Mouse (Mus musculus) Patski (cell line): Measurements from ENCODE around the gene Agap2. TPM values are rescaled to one million over a fixed set of nuclear protein-coding genes. Genes with fewer than 3 reads are reported as not detected.
"Not testable (repeated sequence)": the region's sequence is repeated elsewhere in the genome, so short reads cannot be mapped to it uniquely, and the experiment has no call there.

Experiments
- ATAC-seq: fragments of 100-300 bp; one replicate; pipeline ENCODE4 v1.8.0; 2021
- CTCF ChIA-PET: fragments of 350-600 bp; sonication (Branson Sonifier 250); formaldehyde crosslinking; loops from one replicate; lab custom pipeline; 2022; ENCODE audit warnings: inconsistent platforms; lab: Charles Lee
- POLR2A ChIA-PET: fragments of 350-600 bp; sonication (Branson Sonifier 250); formaldehyde crosslinking; loops from one replicate; lab custom pipeline; 2022; ENCODE audit warnings: antibody characterized with exemption, inconsistent platforms; lab: Charles Lee
- DNase-seq: peaks from one replicate; pipeline ENCODE4 v3.0.0-alpha.2; 2011; ENCODE audit warnings: low read depth, low spot score
- H3K27me3 ChIP-seq: fragments of 371-371 bp; one replicate; pipeline ENCODE4 v1.5.1; 2021
- CTCF ChIP-seq: fragments of 100-300 bp; IDR thresholded peaks from one replicate; pipeline ENCODE4 v1.5.1; 2021
- in situ Hi-C: fragments of 300-500 bp; cut with MboI; formaldehyde crosslinking; loops from 3 replicates; pipeline ENCODE4 v1.11.1; 2018; ENCODE audit warnings: low pct_unique_long_range_greater_than_20kb, mixed read lengths
- polyA plus RNA-seq: library from polyadenylated mRNA; unstranded; gene quantifications from one replicate; pipeline ENCODE4 v1.2.3, GENCODE M21; 2021

Gene Agap2
- polyA plus RNA-seq, 1 experiment from 2014 or later: 1.4 TPM

DNA sequence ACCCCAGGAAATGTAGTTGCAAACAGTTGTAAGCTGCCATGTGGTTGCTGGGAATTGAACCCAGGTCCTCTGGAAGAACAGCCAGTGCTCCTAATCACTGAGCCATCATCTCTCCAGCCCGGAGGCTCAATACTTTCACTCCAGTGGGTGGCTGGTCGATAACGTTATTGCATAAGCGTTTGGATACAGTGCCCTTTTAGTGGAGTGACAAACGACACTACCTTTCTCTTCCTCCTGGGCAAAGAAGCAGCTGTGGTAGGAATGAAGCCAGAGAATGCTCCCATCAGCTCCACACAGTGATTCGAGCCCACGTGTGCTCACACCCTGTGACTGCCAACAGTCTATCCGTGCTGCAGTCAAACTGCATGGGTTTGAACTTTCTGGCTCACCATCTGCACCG lies 3.9 kb upstream of the Agap2 start:
- ChIA-PET CTCF (interaction anchor here (1.1 to 1.2 kb wide), 2 partner anchors 12 to 13 kb away, joined by 3 read pairs; no protein-coding TSS in a partner anchor), POLR2A (no interaction called here)
- DNase-seq (no peak), ATAC-seq (no peak)
- in situ Hi-C loops: loop anchor here (25.0 kb wide), 1 partner anchor 591 kb away; the partner anchor contains the start of genes Nab2 and Nemp1
- H3K27me3 ChIP-seq: no peaks in the 10 kb centered on the region
- TF ChIP-seq CTCF: no peak

DNA sequence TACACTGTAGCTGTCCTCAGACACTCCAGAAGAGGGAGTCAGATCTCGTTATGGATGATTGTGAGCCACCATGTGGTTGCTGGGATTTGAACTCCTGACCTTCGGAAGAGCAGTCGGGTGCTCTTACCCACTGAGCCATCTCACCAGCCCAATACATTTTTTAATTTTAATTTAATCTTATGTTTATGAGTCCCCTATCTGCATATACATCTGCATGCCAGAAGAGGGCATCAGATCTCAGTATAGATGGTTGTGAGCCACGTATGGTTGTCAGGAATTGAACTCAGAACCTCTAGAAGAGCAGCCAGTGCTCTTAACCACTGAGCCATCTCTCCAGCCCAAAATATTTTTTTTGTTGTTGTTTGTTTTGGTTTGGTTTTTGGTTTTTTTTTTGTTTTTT lies 2.8 kb upstream of the Agap2 start:
- in situ Hi-C loops: loop anchor here (25.0 kb wide), 1 partner anchor 590 kb away; the partner anchor contains the start of genes Nab2 and Nemp1
- CTCF ChIA-PET, H3K27me3 ChIP-seq, DNase-seq, POLR2A ChIA-PET, ATAC-seq: not testable (repeated sequence)

DNA sequence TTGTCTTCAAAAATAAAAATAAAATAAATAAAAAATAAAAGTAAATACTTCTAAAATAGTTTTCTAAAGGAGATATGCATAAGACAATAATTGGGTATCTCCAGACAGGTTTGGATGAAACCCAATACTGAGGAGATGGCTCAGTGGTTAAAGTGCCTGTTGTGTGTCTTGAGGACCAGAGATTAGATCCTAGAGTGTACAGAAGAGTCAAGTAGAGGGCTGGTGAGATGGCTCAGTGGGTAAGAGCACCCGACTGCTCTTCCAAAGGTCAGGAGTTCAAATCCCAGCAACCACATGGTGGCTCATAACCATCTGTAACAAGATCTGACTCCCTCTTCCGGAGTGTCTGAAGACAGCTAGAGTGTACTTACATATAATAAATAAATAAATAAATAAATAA lies 2.1 kb upstream of the Agap2 start:
- H3K27me3 ChIP-seq, ATAC-seq, POLR2A ChIA-PET, DNase-seq: not testable (repeated sequence)
- CTCF ChIA-PET: interaction anchor here (0.9 kb wide), 1 partner anchor 10 kb away, joined by 3 read pairs; the partner anchor contains the start of gene Cdk4
- in situ Hi-C loops: loop anchor here (25.0 kb wide), 1 partner anchor 589 kb away; the partner anchor contains the start of genes Nab2 and Nemp1

DNA sequence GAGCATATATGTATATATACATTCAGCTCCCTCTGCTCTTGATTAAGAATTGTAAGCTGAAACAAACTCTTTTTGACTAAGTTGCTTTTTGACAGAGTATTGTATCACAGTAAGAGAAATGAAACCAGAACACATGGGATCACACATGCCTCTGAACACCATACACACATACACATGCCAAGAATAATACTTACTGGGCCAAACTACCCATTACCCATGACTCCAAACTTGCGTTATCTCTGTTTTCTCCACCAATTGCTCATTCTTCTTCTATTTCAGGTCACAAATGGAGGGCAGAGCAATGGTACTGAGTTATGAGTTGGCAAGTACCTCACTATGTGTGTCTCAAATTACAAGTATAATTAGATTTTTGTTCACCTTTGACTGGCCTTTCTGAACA lies 1.1 kb upstream of the Agap2 start:
- CTCF ChIA-PET: interaction anchor here (0.9 kb wide), 1 partner anchor 11 kb away, joined by 3 read pairs; the partner anchor contains the start of gene Cdk4
- POLR2A ChIA-PET: interaction anchor here (1.5 kb wide), 1 partner anchor 11 kb away, joined by 3 read pairs; the partner anchor contains the start of gene Cdk4
- in situ Hi-C loops: loop anchor here (25.0 kb wide), 1 partner anchor 588 kb away; the partner anchor contains the start of genes Nab2 and Nemp1
- no peaks in the 10 kb centered on the region for H3K27me3 ChIP-seq
- no peak for TF ChIP-seq CTCF
- DNase-seq (no peak), ATAC-seq (no peak)

DNA sequence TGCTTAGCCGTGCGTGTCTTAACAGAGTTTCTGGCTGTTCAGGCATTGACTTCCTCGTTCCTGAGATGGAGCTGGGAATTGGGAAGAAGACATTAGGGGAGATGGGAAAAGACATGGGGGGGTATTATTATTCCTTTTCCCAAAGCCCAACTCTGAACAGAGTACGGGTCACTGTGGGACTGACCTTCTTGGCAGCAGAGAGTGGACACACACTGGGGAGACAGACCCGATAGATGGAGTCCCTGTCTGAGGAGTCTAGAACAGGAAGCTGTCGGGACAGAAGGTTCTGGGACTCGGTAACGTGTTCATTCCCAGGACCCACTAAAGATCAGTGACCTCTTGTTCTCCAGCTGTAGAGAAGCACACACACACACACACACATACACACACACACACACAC lies 567 bp downstream of the Agap2 start:
- no peak for DNase-seq
- POLR2A ChIA-PET: no interaction called here
- CTCF ChIA-PET: interaction anchor here (1.2 kb wide), 1 partner anchor 17 kb away, joined by 3 read pairs; no protein-coding TSS in a partner anchor
- ATAC-seq: no peak
- TF ChIP-seq CTCF: no peak
- H3K27me3 ChIP-seq: peaks cover 12% of the 10 kb centered on the region
- in situ Hi-C loops: no loop called here

DNA sequence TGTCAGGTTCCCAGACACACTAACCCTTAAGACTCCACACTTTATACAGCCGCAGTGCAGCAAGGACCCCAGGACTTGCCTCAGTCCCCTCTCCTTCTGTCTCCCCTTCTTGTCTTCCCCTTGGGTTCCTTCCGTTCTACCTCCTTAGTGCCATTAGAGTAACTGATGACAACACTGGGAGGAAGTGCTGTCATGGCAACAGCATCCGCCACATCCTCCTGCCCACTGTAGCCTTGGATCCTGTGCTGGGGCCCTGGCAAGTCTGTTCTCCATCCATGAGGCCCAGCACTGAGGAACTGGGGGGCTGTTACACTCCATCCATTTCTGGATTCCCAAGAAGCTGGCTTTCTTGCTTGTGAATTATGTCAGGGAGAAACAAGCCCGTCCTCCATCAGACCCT lies 998 bp downstream of the Agap2 start:
- no peak for TF ChIP-seq CTCF
- H3K27me3 ChIP-seq: peaks cover 12% of the 10 kb centered on the region
- no peak for DNase-seq
- no peak for ATAC-seq
- in situ Hi-C loops: no loop called here
- ChIA-PET CTCF (interaction anchor here (1.0 to 1.2 kb wide), 2 partner anchors 17 to 95 kb away, joined by 3 read pairs; no protein-coding TSS in a partner anchor), POLR2A (no interaction called here)

DNA sequence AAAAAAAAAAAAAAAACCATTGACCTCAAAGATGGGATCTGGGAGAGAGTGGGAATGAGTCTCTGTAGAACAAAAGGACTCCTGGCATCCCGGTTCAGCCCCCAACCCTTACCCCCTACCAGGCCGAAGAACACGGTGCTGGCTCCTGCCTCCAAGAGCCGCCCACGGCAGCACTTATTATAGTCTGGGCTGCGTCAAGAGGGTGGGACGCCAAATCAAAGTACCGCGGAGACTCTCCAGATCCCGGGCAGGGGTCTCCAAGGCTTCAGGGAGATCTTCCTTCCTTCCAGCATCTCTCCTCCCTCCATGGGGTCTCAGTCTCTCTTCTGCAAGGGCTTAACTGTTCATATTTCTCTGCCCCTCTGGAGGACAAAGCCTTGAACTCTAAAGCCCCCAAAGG lies 2.4 kb downstream of the Agap2 start:
- ChIA-PET POLR2A (interaction anchor here (0.6 kb wide), 1 partner anchor 12 kb away, joined by 3 read pairs; no protein-coding TSS in a partner anchor), CTCF (interaction anchor here (0.7 kb wide), 1 partner anchor 54 kb away, joined by 3 read pairs; no protein-coding TSS in a partner anchor)
- H3K27me3 ChIP-seq: peaks cover 12% of the 10 kb centered on the region
- in situ Hi-C loops: no loop called here
- ATAC-seq: no peak
- no peak for TF ChIP-seq CTCF
- DNase-seq: no peak

DNA sequence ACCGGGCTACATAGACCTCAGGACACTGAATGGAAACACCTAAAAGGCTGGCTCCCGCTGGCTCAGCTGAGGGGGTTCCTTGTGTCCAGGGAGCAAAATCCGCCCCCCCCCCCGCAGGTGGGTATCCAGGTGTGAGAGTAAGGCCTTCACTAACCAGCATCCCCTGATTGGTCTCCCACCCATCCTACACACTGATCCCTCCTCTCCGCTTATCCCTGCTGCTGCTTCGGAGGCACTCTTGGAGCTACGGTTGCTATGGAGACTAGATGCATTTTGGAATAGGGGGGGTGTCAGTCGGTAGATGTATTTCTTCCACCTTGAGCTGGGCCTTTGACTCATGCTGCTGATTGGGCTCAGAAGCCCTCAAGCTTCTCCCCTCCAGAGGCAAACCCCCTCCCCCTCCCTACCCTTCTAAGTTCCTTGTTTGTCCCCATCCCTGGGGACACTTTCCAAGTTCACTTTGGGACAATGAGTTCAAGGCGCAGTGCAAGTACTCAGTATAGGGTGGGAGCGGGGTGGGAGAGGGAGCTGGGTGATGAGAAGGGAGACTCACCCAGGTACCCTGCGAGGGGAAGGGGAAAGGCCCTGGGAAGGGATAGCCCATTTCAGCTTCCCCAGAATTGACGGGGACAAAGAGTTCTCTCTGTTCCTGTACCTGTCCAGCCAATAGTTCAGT lies 3.1 kb downstream of the Agap2 start:
- H3K27me3 ChIP-seq: peaks cover 12% of the 10 kb centered on the region
- ChIA-PET POLR2A (interaction anchor here (0.6 to 0.7 kb wide), 2 partner anchors 13 to 122 kb away, joined by 3 to 4 read pairs; no protein-coding TSS in a partner anchor), CTCF (no interaction called here)
- in situ Hi-C loops: no loop called here
- no peak for TF ChIP-seq CTCF
- DNase-seq (no peak), ATAC-seq (no peak)

DNA sequence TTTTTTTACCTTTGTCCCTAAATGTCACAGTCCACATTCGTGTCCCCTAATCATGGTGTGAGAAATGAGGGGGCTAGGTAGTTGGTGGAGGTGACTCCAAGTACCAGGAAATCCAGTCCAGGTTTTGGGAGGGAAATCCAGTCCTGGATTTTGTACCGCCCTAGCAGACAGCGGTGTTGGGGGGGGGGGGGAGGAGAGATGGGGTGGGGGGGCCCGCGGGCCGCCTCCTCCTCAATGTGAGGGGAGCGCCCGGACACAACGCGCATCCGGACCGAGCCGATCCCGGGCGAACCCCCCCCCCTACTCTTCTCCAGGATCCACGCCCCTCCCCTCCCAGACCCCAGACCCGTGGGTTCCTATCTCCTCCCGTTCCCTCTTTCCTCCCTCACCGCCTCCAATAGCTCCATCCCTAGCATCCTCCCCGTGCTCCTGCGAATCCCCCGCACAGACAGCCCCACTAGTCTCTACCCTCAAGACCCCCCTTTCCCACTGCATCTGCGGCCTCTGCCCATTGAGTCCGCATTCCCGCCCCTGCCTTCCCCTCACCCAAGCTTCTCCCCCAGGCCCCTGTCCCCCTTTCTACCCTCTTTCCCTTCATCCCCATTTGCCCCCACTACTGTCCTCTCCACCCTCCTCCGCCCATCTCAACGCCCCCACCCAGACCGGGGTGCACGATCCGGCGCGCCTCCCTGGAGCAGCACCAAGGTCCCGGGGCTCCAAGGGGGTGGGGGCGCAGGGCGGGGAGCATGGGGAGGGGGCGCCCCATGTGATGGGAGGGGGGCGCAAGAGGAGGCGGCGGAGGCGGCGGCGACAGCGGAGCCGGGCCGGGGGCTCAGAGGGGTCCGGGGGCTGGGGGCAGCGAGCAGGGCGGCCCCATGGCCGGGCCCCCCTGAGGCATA lies 3.8 kb downstream of the Agap2 start:
- H3K27me3 ChIP-seq: peaks cover 12% of the 10 kb centered on the region
- DNase-seq: no peak
- in situ Hi-C loops: no loop called here

More for the DNA sequence above, 3.8 kb downstream of the Agap2 start:
- TF ChIP-seq CTCF: no peak
- CTCF ChIA-PET: no interaction called here
- no peak for ATAC-seq
- POLR2A ChIA-PET: interaction anchor here (0.7 to 0.8 kb wide), 2 partner anchors 8 to 122 kb away, joined by 4 read pairs; no protein-coding TSS in a partner anchor
